Mouse (Mus musculus) effector memory CD4-positive, alpha-beta T cell, adult 5 months (primary cell): Measurements from ENCODE around the gene Cse1l. TPM values are rescaled to one million over a fixed set of nuclear protein-coding genes. Genes with fewer than 3 reads are reported as not detected.

Experiments
- polyA plus RNA-seq: library from polyadenylated mRNA; unstranded; fragments of 100-300 nt; shearing (Covaris generic); gene quantifications from one replicate; pipeline ENCODE4 v1.2.1, GENCODE M21; 2017

Gene Cse1l
- polyA plus RNA-seq: 99.8 TPM

DNA sequence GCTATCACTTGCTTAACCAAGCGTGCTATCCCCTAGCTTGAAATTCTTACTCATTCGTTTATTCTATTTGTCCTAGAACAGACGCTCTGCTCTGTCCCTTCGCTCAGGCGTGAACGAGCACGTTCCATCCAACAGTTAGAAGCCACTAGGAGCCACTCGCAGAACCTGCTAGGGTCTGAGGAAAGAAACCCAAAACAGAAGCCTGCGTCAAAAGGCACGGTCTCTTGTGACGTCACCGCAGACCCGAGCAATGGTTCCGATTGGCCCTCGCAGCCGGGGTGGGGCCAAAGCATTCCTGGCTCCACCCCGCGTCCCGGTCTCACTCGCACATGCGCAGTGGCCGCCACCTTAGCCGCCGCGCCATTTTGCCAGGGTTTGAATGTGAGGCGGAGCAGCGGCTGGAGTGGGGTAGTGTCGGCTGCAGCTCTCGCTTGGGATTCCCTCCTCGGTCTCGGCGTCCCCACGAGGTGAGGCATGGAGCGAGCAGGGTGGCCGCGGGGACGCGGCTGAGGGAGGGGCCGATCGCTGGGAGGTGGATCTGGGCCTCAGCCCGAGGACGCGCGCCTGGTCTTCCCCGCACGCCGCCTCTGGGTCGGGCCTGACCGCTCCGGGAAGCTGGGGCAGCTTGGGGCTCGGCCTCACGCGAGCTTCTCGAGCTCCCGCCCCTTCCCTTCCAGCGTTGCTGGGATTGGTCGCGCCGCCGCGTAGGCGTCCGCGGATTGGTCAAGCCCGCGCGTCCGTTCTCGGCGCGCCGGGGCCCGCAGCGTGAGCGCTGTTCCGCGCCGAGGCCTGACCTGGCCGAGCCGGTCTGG is at the start of gene Cse1l:
Cse1l (plus strand) TSS at position 330 of the 812 bp plus-strand sequence.

Other genes starting within 250 kb of the Cse1l start
- gene Prex1, start 192.2 kb upstream of the Cse1l start, polyA plus RNA-seq: 227 TPM
- 2.1 TPM for gene Trp53rkb, start 113.5 kb upstream of the Cse1l start, polyA plus RNA-seq
- 23.0 TPM for gene Arfgef2, start 100.5 kb upstream of the Cse1l start, polyA plus RNA-seq
- 100 TPM for gene Stau1, start 90.3 kb downstream of the Cse1l start, polyA plus RNA-seq
- 70.2 TPM for gene Ddx27, start 109.2 kb downstream of the Cse1l start, polyA plus RNA-seq
- gene Znfx1, start 157.0 kb downstream of the Cse1l start, polyA plus RNA-seq: 51.2 TPM